Mouse (Mus musculus) spleen, adult 2 months (tissue): Measurements from ENCODE around the gene Creld1.

ENCODE experiments used
- CTCF ChIP-seq: fragments of 200-500 bp; IDR thresholded peaks from 2 replicates; pipeline ENCODE4 v1.5.1; 2011; ENCODE audit warnings: mild to moderate bottlenecking, inconsistent platforms; ENCODE audit not compliant: insufficient read depth, insufficient read length, insufficient replicate concordance; ENCODE audit errors: extremely low read depth
- POLR2A ChIP-seq: fragments of 200-500 bp; IDR thresholded peaks from 2 replicates; pipeline ENCODE4 v1.6.1; 2011; ENCODE audit warnings: low read depth, low read length, inconsistent platforms

- no peak for TF ChIP-seq CTCF
- no peak for TF ChIP-seq POLR2A
These were observed 5.7 kb upstream of the Creld1 start for GRCm38 (mm10) chr6:113477353-113477752.
